Mouse (Mus musculus) neural tube, embryonic 12.5 days (tissue): ENCODE results near the gene Fam43a. TPM values are rescaled to one million over a fixed set of nuclear protein-coding genes. Genes with fewer than 3 reads are reported as not detected.

ENCODE experiments used
- ATAC-seq: fragments of 200-750 bp; cut with Nextera tagmentation; 2 replicates; pipeline ENCODE4 v1.8.0; 2017; ENCODE audit warnings: low read depth, mild to moderate bottlenecking, moderate TSS enrichment, moderate library complexity; ENCODE audit not compliant: low FRiP score
- H3K27ac ChIP-seq: fragments of 300-500 bp; sonication (generic); 2 replicates; pipeline ENCODE4 v1.5.1; 2016
- H3K27me3 ChIP-seq: fragments of 300-500 bp; sonication (generic); replicated peaks from 2 replicates; pipeline ENCODE4 v1.6.1; 2016; ENCODE audit warnings: mild to moderate bottlenecking
- H3K36me3 ChIP-seq: fragments of 300-500 bp; sonication (generic); 2 replicates; pipeline ENCODE4 v1.6.1; 2016; ENCODE audit warnings: mild to moderate bottlenecking
- H3K4me1 ChIP-seq: fragments of 300-500 bp; sonication (generic); 2 replicates; pipeline ENCODE4 v1.6.1; 2016
- H3K4me2 ChIP-seq: fragments of 300-500 bp; sonication (generic); replicated peaks from 2 replicates; pipeline ENCODE4 v1.6.1; 2016; ENCODE audit warnings: mild to moderate bottlenecking
- H3K4me3 ChIP-seq: fragments of 300-500 bp; sonication (generic); 2 replicates; pipeline ENCODE4 v1.5.1; 2016
- H3K9ac ChIP-seq: fragments of 300-500 bp; sonication (generic); 2 replicates; pipeline ENCODE4 v1.6.1; 2016; ENCODE audit warnings: mild to moderate bottlenecking
- H3K9me3 ChIP-seq: fragments of 300-500 bp; sonication (generic); 2 replicates; pipeline ENCODE4 v1.6.1; 2016; ENCODE audit warnings: mild to moderate bottlenecking
- WGBS: fragments of 180-500 bp; shearing (Covaris S2); methylation state at CpG from one replicate; pipeline ENCODE4 v1.1.7; 2016; 5-methylcytosine and 5-hydroxymethylcytosine counted together
- polyA plus RNA-seq: library from polyadenylated mRNA; unstranded; fragments of >200 nt; fragmentation: Nextera tagmentation; extraction: Ambion mirVana; gene quantifications from 2 replicates; pipeline ENCODE4 v1.2.1, GENCODE M21; 2016

Gene Fam43a
- 20.2 and 23.2 TPM in 2 replicates for polyA plus RNA-seq

- WGBS: under 1% methylated on average over 63 of the region's 63 CpGs
- H3K4me3 ChIP-seq: peak within 1 kb of the TSS; percentile 64
- H3K27ac ChIP-seq: 0 out of 2 replicates have a peak within 1 kb of the TSS, but pooled peaks have one; percentile 20
Measured at GRCm38 (mm10) chr16:30599491-30600268, at the start of gene Fam43a. Gene Fam43a, plus strand, starts transcription at chr16:30599723.

GRCm38 (mm10) chr16:30549966-30550747 is 49.4 kb upstream of the Fam43a start:
- whole genome bisulfite sequencing: under 1% methylated on average over 63 of the region's 63 CpGs
- no peak overlapping the region for H3K27ac ChIP-seq
- H3K4me2 ChIP-seq: peak overlapping the region; percentile 72
- H3K36me3 ChIP-seq: peaks cover 18% of the 10 kb centered on the region
- peak overlapping the region; percentile 77 for H3K4me3 ChIP-seq
- ATAC-seq: peak; percentile 92
- H3K4me1 ChIP-seq: peaks cover 20% of the 10 kb centered on the region; the same call in 1 of the 2 replicates
- H3K9ac ChIP-seq: peak overlapping the region; percentile 87
- peaks cover 8% of the 10 kb centered on the region for H3K9me3 ChIP-seq
- no peaks in the 10 kb centered on the region for H3K27me3 ChIP-seq

More at GRCm38 (mm10) chr16:30599491-30600268, at the start of gene Fam43a:
- peak; percentile 68 for ATAC-seq
- H3K9me3 ChIP-seq: no peaks in the 10 kb centered on the region
- H3K9ac ChIP-seq: peak within 1 kb of the TSS; percentile 79
- H3K27me3 ChIP-seq: peaks cover 18% of the 10 kb centered on the region
- H3K4me1 ChIP-seq: peaks cover 37% of the 10 kb centered on the region
- H3K36me3 ChIP-seq: no peaks in the 10 kb centered on the region
- H3K4me2 ChIP-seq: peak within 1 kb of the TSS; percentile 94

- peak; percentile 54 for ATAC-seq
- Histone ChIP-seq H3K9ac (peak within 1 kb of the TSS; percentile 87), H3K4me2 (peak within 1 kb of the TSS; percentile 72), H3K9me3 (peaks cover 13% of the 10 kb centered on the region), H3K36me3 (peaks cover 12% of the 10 kb centered on the region), H3K4me3 (peak within 1 kb of the TSS; percentile 77), H3K27me3 (no peaks in the 10 kb centered on the region), H3K4me1 (peaks cover 20% of the 10 kb centered on the region; the same call in 1 of the 2 replicates), H3K27ac (no peak within 1 kb of the TSS)
- WGBS: 7% methylated on average over 14 of the region's 14 CpGs
Measured at GRCm38 (mm10) chr16:30550748-30551192, 48.8 kb upstream of the Fam43a start, which contains the start of gene Tmem44. Gene Tmem44, minus strand, starts transcription at chr16:30550842.

GRCm38 (mm10) chr16:30552621-30553338 is 46.7 kb upstream of the Fam43a start:
- Histone ChIP-seq H3K4me1 (peaks cover 20% of the 10 kb centered on the region; the same call in 1 of the 2 replicates), H3K27me3 (no peaks in the 10 kb centered on the region), H3K4me2 (no peak overlapping the region), H3K4me3 (no peak overlapping the region), H3K9me3 (peaks cover 17% of the 10 kb centered on the region), H3K36me3 (peaks cover 7% of the 10 kb centered on the region), H3K9ac (no peak overlapping the region), H3K27ac (peak overlapping the region; percentile 2; the same call in 1 of the 2 replicates)
- ATAC-seq: no peak
- 40% methylated on average over 11 of the region's 11 CpGs for WGBS

GRCm38 (mm10) chr16:30554109-30554508 is 45.4 kb upstream of the Fam43a start:
- WGBS: 97% methylated on average over 8 of the region's 8 CpGs
- H3K27ac ChIP-seq: no peak overlapping the region
- no peak overlapping the region for H3K4me3 ChIP-seq
- no peaks in the 10 kb centered on the region for H3K27me3 ChIP-seq
- ATAC-seq: no peak
- no peak overlapping the region for H3K9ac ChIP-seq
- peaks cover 19% of the 10 kb centered on the region for H3K36me3 ChIP-seq
- peaks cover 10% of the 10 kb centered on the region; the same call in 1 of the 2 replicates for H3K4me1 ChIP-seq
- no peak overlapping the region for H3K4me2 ChIP-seq
- peaks cover 17% of the 10 kb centered on the region for H3K9me3 ChIP-seq

- Histone ChIP-seq H3K4me3 (no peak overlapping the region), H3K36me3 (peaks cover 71% of the 10 kb centered on the region), H3K4me2 (no peak overlapping the region), H3K27me3 (no peaks in the 10 kb centered on the region), H3K27ac (no peak overlapping the region), H3K9me3 (peaks cover 14% of the 10 kb centered on the region), H3K4me1 (no peaks in the 10 kb centered on the region), H3K9ac (no peak overlapping the region)
- no peak for ATAC-seq
- WGBS: 93% methylated on average over 5 of the region's 5 CpGs
Measured at GRCm38 (mm10) chr16:30559312-30559992, 40.1 kb upstream of the Fam43a start.

- H3K27me3 ChIP-seq: no peaks in the 10 kb centered on the region
- no peak overlapping the region for H3K4me2 ChIP-seq
- H3K4me1 ChIP-seq: no peaks in the 10 kb centered on the region
- no peak for ATAC-seq
- H3K9me3 ChIP-seq: 0 out of 2 replicates have a peak, but pooled peaks cover 5% of the 10 kb centered on the region
- no peak overlapping the region for H3K4me3 ChIP-seq
- peaks cover 83% of the 10 kb centered on the region for H3K36me3 ChIP-seq
- no peak overlapping the region for H3K9ac ChIP-seq
- WGBS: 89% methylated on average over 4 of the region's 4 CpGs
- no peak overlapping the region for H3K27ac ChIP-seq
Measured at GRCm38 (mm10) chr16:30560601-30561000, 38.9 kb upstream of the Fam43a start.

GRCm38 (mm10) chr16:30565631-30566030 is 33.9 kb upstream of the Fam43a start:
- Histone ChIP-seq H3K4me1 (no peaks in the 10 kb centered on the region), H3K4me2 (no peak overlapping the region), H3K9me3 (no peaks in the 10 kb centered on the region), H3K9ac (no peak overlapping the region), H3K27ac (no peak overlapping the region), H3K4me3 (no peak overlapping the region), H3K36me3 (peaks cover 96% of the 10 kb centered on the region), H3K27me3 (no peaks in the 10 kb centered on the region)
- ATAC-seq: no peak
- WGBS: 87% methylated on average over 6 of the region's 6 CpGs

GRCm38 (mm10) chr16:30570173-30570572 is 29.4 kb upstream of the Fam43a start:
- no peaks in the 10 kb centered on the region for H3K9me3 ChIP-seq
- no peak overlapping the region for H3K27ac ChIP-seq
- H3K4me3 ChIP-seq: no peak overlapping the region
- ATAC-seq: no peak
- peaks cover 93% of the 10 kb centered on the region for H3K36me3 ChIP-seq
- no peaks in the 10 kb centered on the region for H3K27me3 ChIP-seq
- no peak overlapping the region for H3K4me2 ChIP-seq
- no peak overlapping the region for H3K9ac ChIP-seq
- WGBS: 95% methylated on average over 4 of the region's 4 CpGs
- no peaks in the 10 kb centered on the region for H3K4me1 ChIP-seq

- Histone ChIP-seq H3K27me3 (no peaks in the 10 kb centered on the region), H3K9ac (no peak overlapping the region), H3K36me3 (peaks cover 94% of the 10 kb centered on the region), H3K4me2 (no peak overlapping the region), H3K9me3 (no peaks in the 10 kb centered on the region), H3K4me1 (no peaks in the 10 kb centered on the region), H3K27ac (no peak overlapping the region), H3K4me3 (no peak overlapping the region)
- 96% methylated on average over 5 of the region's 5 CpGs for WGBS
- ATAC-seq: no peak
Measured at GRCm38 (mm10) chr16:30571378-30571777, 28.1 kb upstream of the Fam43a start.

- H3K4me3 ChIP-seq: no peak overlapping the region
Measured at GRCm38 (mm10) chr16:30572239-30572638, 27.3 kb upstream of the Fam43a start.

More at GRCm38 (mm10) chr16:30572239-30572638, 27.3 kb upstream of the Fam43a start:
- 73% methylated on average over 4 of the region's 4 CpGs for WGBS
- Histone ChIP-seq H3K27me3 (no peaks in the 10 kb centered on the region), H3K4me2 (no peak overlapping the region), H3K27ac (no peak overlapping the region), H3K9ac (no peak overlapping the region), H3K36me3 (peaks cover 94% of the 10 kb centered on the region), H3K9me3 (no peaks in the 10 kb centered on the region), H3K4me1 (no peaks in the 10 kb centered on the region)
- ATAC-seq: no peak
